Mouse (Mus musculus) thymus, adult 18-20 months (tissue): ENCODE data around the gene Srf.
A peak's percentile ranks its signal among the peaks of the same experiment; 100 is the strongest.

Experiments used
- DNase-seq, 2 experiments: peaks; one replicate each; pipeline ENCODE4 v3.0.0; 2022; ENCODE audit warnings: mixed read lengths in 2 of 2

The Srf gene

GRCm38 (mm10) chr17:46554977-46555672 is 850 bp downstream of the Srf start:
- peak; percentile 36 to 50 for DNase-seq

- no peak for DNase-seq
Observed at GRCm38 (mm10) chr17:46554646-46554976, 1.4 kb downstream of the Srf start.

GRCm38 (mm10) chr17:46553926-46554325 is 2.0 kb downstream of the Srf start:
- DNase-seq: no peak

- DNase-seq: no peak
Observed at GRCm38 (mm10) chr17:46553469-46553868, 2.5 kb downstream of the Srf start.

GRCm38 (mm10) chr17:46552841-46553423 is 3.0 kb downstream of the Srf start:
- peak; percentile 44 to 58 for DNase-seq

GRCm38 (mm10) chr17:46552151-46552550 is 3.8 kb downstream of the Srf start:
- no peak for DNase-seq

GRCm38 (mm10) chr17:46551369-46551768 is 4.6 kb downstream of the Srf start:
- no peak for DNase-seq

GRCm38 (mm10) chr17:46550904-46551303 is 5.1 kb downstream of the Srf start:
- DNase-seq: no peak

GRCm38 (mm10) chr17:46549642-46550041 is 6.3 kb downstream of the Srf start:
- DNase-seq: no peak

GRCm38 (mm10) chr17:46549193-46549592 is 6.8 kb downstream of the Srf start:
- no peak for DNase-seq

GRCm38 (mm10) chr17:46548741-46549140 is 7.2 kb downstream of the Srf start:
- DNase-seq: no peak

GRCm38 (mm10) chr17:46547923-46548322 is 8.1 kb downstream of the Srf start:
- no peak for DNase-seq

- no peak for DNase-seq
Observed at GRCm38 (mm10) chr17:46546995-46547394, 9.0 kb downstream of the Srf start.

- DNase-seq: no peak
Observed at GRCm38 (mm10) chr17:46546591-46546990, 9.4 kb downstream of the Srf start.

GRCm38 (mm10) chr17:46545813-46546564 is 10.0 kb downstream of the Srf start, which contains the start of gene Cul9:
Gene Cul9 (minus strand): TSS chr17:46546388.
- DNase-seq: peak; percentile 24 to 27

GRCm38 (mm10) chr17:46543661-46544060 is 12.3 kb downstream of the Srf start:
- no peak for DNase-seq

- peak in 1 of 2 experiments; percentile 31 for DNase-seq
Observed at GRCm38 (mm10) chr17:46525579-46526307, 30.2 kb downstream of the Srf start.

GRCm38 (mm10) chr17:46525065-46525464 is 30.9 kb downstream of the Srf start:
- no peak for DNase-seq

- DNase-seq: no peak
Observed at GRCm38 (mm10) chr17:46521963-46522668, 33.9 kb downstream of the Srf start.

- DNase-seq: no peak
Observed at GRCm38 (mm10) chr17:46521174-46521573, 34.8 kb downstream of the Srf start.

GRCm38 (mm10) chr17:46520385-46520979 is 35.5 kb downstream of the Srf start:
- no peak for DNase-seq

GRCm38 (mm10) chr17:46519971-46520370 is 36.0 kb downstream of the Srf start:
- DNase-seq: no peak
